Mouse (Mus musculus) embryonic facial prominence, embryonic 13.5 days (tissue): Measurements from ENCODE around the gene 1700042G07Rik. TPM values are rescaled to one million over a fixed set of nuclear protein-coding genes. Genes with fewer than 3 reads are reported as not detected.
A peak's percentile ranks its signal among the peaks of the same experiment; 100 is the strongest.
"Not testable (repeated sequence)": the region's sequence is repeated elsewhere in the genome, so short reads cannot be mapped to it uniquely, and the experiment has no call there.

Experiments
- ATAC-seq: fragments of 200-750 bp; cut with Nextera tagmentation; 2 replicates; pipeline ENCODE4 v1.8.0; 2017; ENCODE audit warnings: low read depth; ENCODE audit not compliant: insufficient number of reproducible peaks, insufficient read depth, low FRiP score, low TSS enrichment
- H3K27ac ChIP-seq: fragments of 300-500 bp; sonication (generic); 2 replicates; pipeline ENCODE4 v1.5.1; 2015; ENCODE audit warnings: moderate library complexity, mild to moderate bottlenecking, inconsistent platforms
- H3K27me3 ChIP-seq: fragments of 300-500 bp; sonication (generic); 2 replicates; pipeline ENCODE4 v1.6.1; 2015; ENCODE audit warnings: mild to moderate bottlenecking, inconsistent platforms
- H3K36me3 ChIP-seq: fragments of 300-500 bp; sonication (generic); 2 replicates; pipeline ENCODE4 v1.6.1; 2015; ENCODE audit warnings: mild to moderate bottlenecking, inconsistent platforms
- H3K4me1 ChIP-seq: fragments of 300-500 bp; sonication (generic); 2 replicates; pipeline ENCODE4 v1.6.1; 2015; ENCODE audit warnings: inconsistent platforms
- H3K4me2 ChIP-seq: fragments of 300-500 bp; sonication (generic); 2 replicates; pipeline ENCODE4 v1.6.1; 2015; ENCODE audit warnings: moderate library complexity, mild to moderate bottlenecking, inconsistent platforms
- H3K4me3 ChIP-seq: fragments of 300-500 bp; sonication (generic); 2 replicates; pipeline ENCODE4 v1.5.1; 2015; ENCODE audit warnings: mild to moderate bottlenecking, inconsistent platforms
- H3K9ac ChIP-seq: fragments of 300-500 bp; sonication (generic); 2 replicates; pipeline ENCODE4 v1.6.1; 2015; ENCODE audit warnings: mild to moderate bottlenecking, inconsistent platforms
- H3K9me3 ChIP-seq: fragments of 300-500 bp; sonication (generic); 2 replicates; pipeline ENCODE4 v1.6.1; 2016; ENCODE audit warnings: inconsistent platforms
- WGBS: fragments of 180-500 bp; shearing (Covaris S2); methylation state at CpG from one replicate; pipeline ENCODE4 v1.1.7; 2015; ENCODE audit warnings: mixed read lengths; 5-methylcytosine and 5-hydroxymethylcytosine counted together
- polyA plus RNA-seq: library from polyadenylated mRNA; unstranded; fragments of >200 nt; fragmentation: Nextera tagmentation; extraction: Ambion mirVana; gene quantifications from 2 replicates; pipeline ENCODE4 v1.2.1, GENCODE M21; 2015

The 1700042G07Rik gene
- polyA plus RNA-seq, 1 experiment from 2014 or later = not detected

GRCm38 (mm10) chr4:116217046-116217445 lies 43.9 kb downstream of the 1700042G07Rik start:
- no peaks in the 10 kb centered on the region for H3K27me3 ChIP-seq
- ATAC-seq = no peak
- WGBS = 32% methylated on average over 2 of the region's 2 CpGs
- H3K4me2 ChIP-seq = no peak overlapping the region
- no peak overlapping the region for H3K9ac ChIP-seq
- H3K4me1 ChIP-seq = 0 out of 2 replicates have a peak, but pooled peaks cover 4% of the 10 kb centered on the region
- H3K4me3 ChIP-seq = no peak overlapping the region
- H3K36me3 ChIP-seq = no peaks in the 10 kb centered on the region
- no peaks in the 10 kb centered on the region for H3K9me3 ChIP-seq
- H3K27ac ChIP-seq = no peak overlapping the region

- not testable (repeated sequence) for H3K27me3 ChIP-seq, H3K36me3 ChIP-seq, H3K4me1 ChIP-seq, H3K4me3 ChIP-seq, H3K4me2 ChIP-seq, H3K9ac ChIP-seq, H3K27ac ChIP-seq, ATAC-seq, H3K9me3 ChIP-seq
- WGBS = 91% methylated on average over 1 of the region's 1 CpGs
Measured at GRCm38 (mm10) chr4:116217661-116218060, 44.5 kb downstream of the 1700042G07Rik start.

- Histone ChIP-seq H3K9me3 (no peaks in the 10 kb centered on the region), H3K36me3 (no peaks in the 10 kb centered on the region), H3K4me3 (no peak overlapping the region), H3K4me2 (no peak overlapping the region), H3K4me1 (0 out of 2 replicates have a peak, but pooled peaks cover 4% of the 10 kb centered on the region), H3K27me3 (no peaks in the 10 kb centered on the region), H3K27ac (peak overlapping the region; percentile 100; the same call in 1 of the 2 replicates), H3K9ac (no peak overlapping the region)
- 84% methylated on average over 1 of the region's 1 CpGs for WGBS
- ATAC-seq = no peak
Measured at GRCm38 (mm10) chr4:116219056-116219455, 45.9 kb downstream of the 1700042G07Rik start.

GRCm38 (mm10) chr4:116220071-116220650 lies 47.0 kb downstream of the 1700042G07Rik start:
- Histone ChIP-seq H3K27me3 (no peaks in the 10 kb centered on the region), H3K4me1 (0 out of 2 replicates have a peak, but pooled peaks cover 4% of the 10 kb centered on the region), H3K4me3 (peak overlapping the region; percentile 70), H3K36me3 (no peaks in the 10 kb centered on the region), H3K4me2 (peak overlapping the region; percentile 66), H3K9me3 (no peaks in the 10 kb centered on the region), H3K27ac (peak overlapping the region; percentile 100), H3K9ac (peak overlapping the region; percentile 96)
- 2% methylated on average over 6 of the region's 6 CpGs for WGBS
- ATAC-seq = no peak

GRCm38 (mm10) chr4:116220780-116221139 lies 47.6 kb downstream of the 1700042G07Rik start:
- Histone ChIP-seq H3K27ac (peak overlapping the region; percentile 100), H3K9me3 (no peaks in the 10 kb centered on the region), H3K9ac (peak overlapping the region; percentile 96), H3K27me3 (no peaks in the 10 kb centered on the region), H3K36me3 (no peaks in the 10 kb centered on the region), H3K4me2 (peak overlapping the region; percentile 66), H3K4me1 (0 out of 2 replicates have a peak, but pooled peaks cover 4% of the 10 kb centered on the region), H3K4me3 (peak overlapping the region; percentile 70)
- under 1% methylated on average over 21 of the region's 26 CpGs for WGBS
- ATAC-seq = peak; percentile 54

GRCm38 (mm10) chr4:116221140-116221851 lies 48.1 kb downstream of the 1700042G07Rik start, which contains the start of gene Pik3r3:
Gene Pik3r3 (plus strand): TSS chr4:116221618.
- 1% methylated on average over 51 of the region's 53 CpGs for WGBS

GRCm38 (mm10) chr4:116221996-116222842 lies 49.0 kb downstream of the 1700042G07Rik start:
- Histone ChIP-seq H3K4me1 (peaks cover 7% of the 10 kb centered on the region; the same call in 1 of the 2 replicates), H3K27ac (peak overlapping the region; percentile 100), H3K4me3 (peak overlapping the region; percentile 70), H3K9ac (peak overlapping the region; percentile 96), H3K9me3 (no peaks in the 10 kb centered on the region), H3K4me2 (peak overlapping the region; percentile 66), H3K36me3 (no peaks in the 10 kb centered on the region), H3K27me3 (no peaks in the 10 kb centered on the region)
- under 1% methylated on average over 23 of the region's 23 CpGs for WGBS
- ATAC-seq = no peak

More at GRCm38 (mm10) chr4:116221140-116221851, 48.1 kb downstream of the 1700042G07Rik start, which contains the start of gene Pik3r3:
- H3K4me3 ChIP-seq = peak within 1 kb of the TSS; percentile 70
- 0 out of 2 replicates have a peak, but pooled peaks cover 4% of the 10 kb centered on the region for H3K4me1 ChIP-seq
- peak within 1 kb of the TSS; percentile 96 for H3K9ac ChIP-seq
- no peaks in the 10 kb centered on the region for H3K27me3 ChIP-seq
- peak within 1 kb of the TSS; percentile 100 for H3K27ac ChIP-seq
- H3K36me3 ChIP-seq = no peaks in the 10 kb centered on the region
- H3K4me2 ChIP-seq = peak within 1 kb of the TSS; percentile 66
- no peaks in the 10 kb centered on the region for H3K9me3 ChIP-seq
- peak; percentile 100 for ATAC-seq

GRCm38 (mm10) chr4:116222843-116223119 lies 49.6 kb downstream of the 1700042G07Rik start:
- WGBS = 2% methylated on average over 6 of the region's 6 CpGs
- ATAC-seq = no peak
- no peaks in the 10 kb centered on the region for H3K9me3 ChIP-seq
- peak overlapping the region; percentile 100 for H3K27ac ChIP-seq
- no peaks in the 10 kb centered on the region for H3K27me3 ChIP-seq
- H3K9ac ChIP-seq = peak overlapping the region; percentile 96
- H3K4me2 ChIP-seq = peak overlapping the region; percentile 66
- no peaks in the 10 kb centered on the region for H3K36me3 ChIP-seq
- peak overlapping the region; percentile 70 for H3K4me3 ChIP-seq
- H3K4me1 ChIP-seq = peaks cover 7% of the 10 kb centered on the region; the same call in 1 of the 2 replicates

Other genes starting within 250 kb of the 1700042G07Rik start
- gene Dmbx1, start 233.4 kb upstream of the 1700042G07Rik start, polyA plus RNA-seq = 2.4 and 3.9 TPM in 2 replicates
- gene Faah, start 155.4 kb upstream of the 1700042G07Rik start, polyA plus RNA-seq = 2.1 and 2.8 TPM in 2 replicates
- 20.6 and 24.4 TPM in 2 replicates for gene Nsun4, start 119.5 kb upstream of the 1700042G07Rik start, polyA plus RNA-seq
- 479 and 566 TPM in 2 replicates for gene Uqcrh, start 98.3 kb upstream of the 1700042G07Rik start, polyA plus RNA-seq
- gene Lrrc41, start 98.1 kb upstream of the 1700042G07Rik start, polyA plus RNA-seq = 78.3 and 80.8 TPM in 2 replicates
- gene Rad54l, start 49.7 kb upstream of the 1700042G07Rik start, polyA plus RNA-seq = 33.6 and 37.6 TPM in 2 replicates
- 64.4 and 65.3 TPM in 2 replicates for gene Pomgnt1, start 49.5 kb upstream of the 1700042G07Rik start, polyA plus RNA-seq
- gene Lurap1, start 22.0 kb upstream of the 1700042G07Rik start, polyA plus RNA-seq = 2.7 and 3.1 TPM in 2 replicates
- gene Tspan1, start 5.8 kb upstream of the 1700042G07Rik start, polyA plus RNA-seq = 0.98 and 1.0 TPM in 2 replicates
- gene Gm49337, start within 50 bp of the 1700042G07Rik start, polyA plus RNA-seq = not detected in 2 replicates
- 28.9 and 31.6 TPM in 2 replicates for gene Pik3r3, start 48.2 kb downstream of the 1700042G07Rik start, polyA plus RNA-seq